ENCODE assay signal across 11 mouse cellular contexts in genomic region chr9:56657996-56658398, GRCm38 (mm10).
DNase-seq lines count a peak whose midpoint lies in the region; TF ChIP-seq lines count a peak whose summit lies in the region.
"Had no signal": no experiment of that assay in that cellular context is flagged by ENCODE, and none has a peak within 500 bp of the region (broad histone marks: within the 10 kb centered on the region; RNA-seq: fewer than 3 reads in every experiment).

No protein-coding gene starts in this region.

- TF ChIP-seq CTCF in lung, adult 2 months (IDR thresholded peaks at IDR 0.05; ENCODE audit: insufficient read depth, low read length), result no peak

- DNase-seq in brain, embryonic 18.5 days (ENCODE audit: low read depth, low spot score), result peak; percentile 70
- peak; percentile 58 for DNase-seq in cerebellum, adult 9-10 months
- DNase-seq in frontal cortex, postnatal 36 days (ENCODE audit: low spot score in 2 of 2), result peak; percentile 84 to 90
- DNase-seq in left cerebral cortex, postnatal 14 days (ENCODE audit: low spot score in 2 of 2), result peak; percentile 86 to 95
- DNase-seq in Muller cell, postnatal 12 days (ENCODE audit: inconsistent ontology term), result no peak
- no peak for DNase-seq in embryo, embryonic 10 days (ENCODE audit: low spot score)
- no peak for DNase-seq in spleen, adult 12 weeks (ENCODE audit: low spot score)
- no peak for DNase-seq in lung, adult 2 months
- DNase-seq: liver, postnatal 0 days had no signal

- intact Hi-C loops in left cerebral cortex, postnatal 14 days (cut with DNase I), result loop anchor here (2.0 to 5.0 kb wide), 3 partner anchors 29 to 139 kb away; partner anchors contain the start of gene Lingo1

- 72% methylated on average over 6 of the region's 6 CpGs for WGBS in lung, adult 2 months

- no peaks in the 10 kb centered on the region for H3K4me1 ChIP-seq in lung, adult 2 months (ENCODE audit: control insufficient read depth, insufficient read depth, low read length)

- TF ChIP-seq POLR2A in lung, adult 2 months (IDR thresholded peaks at IDR 0.05; ENCODE audit: borderline replicate concordance, extremely low read depth, low read depth, low read length), result no peak

- H3K4me3 ChIP-seq in lung, adult 2 months (replicated peaks; ENCODE audit: extremely low read depth, low read depth, low read length), result no peak overlapping the region
- H3K4me3 ChIP-seq: midbrain, embryonic 12.5 days; neural tube, embryonic 12.5 days had no signal

Comparison
In these comparisons a context has a peak if more than half of its experiments do, and no peak if none do; other contexts are left out.
1. DNase-seq: peak in brain, embryonic 18.5 days (single experiment), cerebellum, adult 9-10 months (single experiment), frontal cortex, postnatal 36 days (2 of 2) and left cerebral cortex, postnatal 14 days (2 of 2); none in Muller cell, postnatal 12 days (single experiment), embryo, embryonic 10 days (single experiment), spleen, adult 12 weeks (single experiment) and lung, adult 2 months (single experiment).